Mouse (Mus musculus): ENCODE results near the gene Hint1. TPM values are rescaled to one million over a fixed set of nuclear protein-coding genes. Genes with fewer than 3 reads are reported as not detected.

Gene Hint1
- total RNA-seq, 1 experiment from 2014 or later: 380 TPM

Other genes starting within 250 kb of the Hint1 start
- gene Cdc42se2, start 78.7 kb upstream of the Hint1 start, total RNA-seq (2021): 19.7 and 29.9 TPM in 2 replicates
- gene Lyrm7, start 5.5 kb upstream of the Hint1 start, total RNA-seq (2021): 18.5 and 26.0 TPM in 2 replicates
- gene Gpx3, start 36.1 kb downstream of the Hint1 start, total RNA-seq (2021): 308 and 532 TPM in 2 replicates
- gene Tnip1, start 96.5 kb downstream of the Hint1 start, total RNA-seq (2021): 53.8 and 74.2 TPM in 2 replicates
- 146 and 152 TPM in 2 replicates for gene Anxa6, start 167.1 kb downstream of the Hint1 start, total RNA-seq (2021)
- gene Ccdc69, start 211.7 kb downstream of the Hint1 start, total RNA-seq (2021): 8.3 and 12.2 TPM in 2 replicates
- gene Gm2a, start 231.7 kb downstream of the Hint1 start, total RNA-seq (2021): 104 and 106 TPM in 2 replicates

All from adrenal gland, postnatal 14 days (tissue).